Mouse (Mus musculus): ENCODE results near the gene Ccdc22. TPM values are rescaled to one million over a fixed set of nuclear protein-coding genes. Genes with fewer than 3 reads are reported as not detected.

The Ccdc22 gene
- polyA plus RNA-seq, 1 experiment = 33.4 TPM

DNA sequence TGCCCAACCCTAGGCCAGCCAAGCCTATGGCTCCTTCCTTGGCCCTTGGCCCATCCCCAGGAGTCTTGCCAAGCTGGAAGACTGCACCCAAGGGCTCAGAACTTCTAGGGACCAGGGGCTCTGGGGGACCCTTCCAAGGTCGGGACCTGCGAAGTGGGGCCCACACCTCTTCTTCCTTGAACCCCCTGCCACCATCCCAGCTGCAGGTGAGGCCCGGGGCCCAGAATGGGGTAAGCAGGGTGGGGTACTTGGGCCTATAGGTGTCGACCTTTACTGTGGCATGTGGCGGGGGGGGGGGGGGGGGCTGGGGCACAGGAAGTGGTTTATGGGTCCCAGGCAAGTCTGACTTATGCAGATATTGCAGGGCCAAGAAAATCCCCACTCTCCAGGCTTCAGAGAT lies 19.0 kb downstream of the Ccdc22 start:
- Histone ChIP-seq H3K27me3 (ENCODE audit: control insufficient read depth, insufficient read depth, low read length) (no peaks in the 10 kb centered on the region), H3K4me3 (replicated peaks; ENCODE audit: insufficient read depth, low read depth, low read length) (no peak overlapping the region), H3K27ac (ENCODE audit: insufficient read depth, low read length) (no peak overlapping the region), H3K4me1 (ENCODE audit: control insufficient read depth, insufficient read depth, low read length) (no peaks in the 10 kb centered on the region)
- TF ChIP-seq CTCF (IDR thresholded peaks at IDR 0.05; ENCODE audit: borderline replicate concordance, insufficient read depth, low read depth, low read length) = no peak
- no peak for TF ChIP-seq POLR2A (IDR thresholded peaks at IDR 0.05; ENCODE audit: borderline replicate concordance, insufficient read depth, low read length)
- no peak for DNase-seq
- WGBS = 97% methylated on average over 5 of the region's 5 CpGs

DNA sequence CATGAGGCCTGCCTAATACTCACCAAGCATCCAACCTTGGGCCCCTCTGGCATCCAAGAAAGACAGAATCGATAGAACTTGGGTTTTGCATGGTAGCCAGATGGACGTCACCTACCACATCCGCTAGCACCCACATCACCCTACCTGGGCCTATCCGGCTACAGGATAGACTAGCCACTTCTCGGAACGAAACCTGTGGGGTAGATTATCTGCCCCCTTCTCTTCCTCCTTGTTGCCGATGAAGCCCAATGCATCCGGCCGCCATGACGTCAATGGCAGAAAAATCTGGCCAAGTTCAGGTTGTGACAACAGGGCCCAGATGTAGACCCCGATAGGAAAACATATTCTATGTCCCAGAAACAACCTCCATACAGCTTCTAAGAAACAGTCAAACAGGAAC lies 21.4 kb downstream of the Ccdc22 start:
- no peaks in the 10 kb centered on the region for H3K27me3 ChIP-seq (ENCODE audit: control insufficient read depth, insufficient read depth, low read length)
- H3K4me3 ChIP-seq (replicated peaks; ENCODE audit: insufficient read depth, low read depth, low read length) = no peak overlapping the region
- no peak for DNase-seq
- H3K4me1 ChIP-seq (ENCODE audit: control insufficient read depth, insufficient read depth, low read length) = no peaks in the 10 kb centered on the region
- 95% methylated on average over 11 of the region's 11 CpGs for WGBS
- TF ChIP-seq CTCF (IDR thresholded peaks at IDR 0.05; ENCODE audit: borderline replicate concordance, insufficient read depth, low read depth, low read length) = no peak
- TF ChIP-seq POLR2A (IDR thresholded peaks at IDR 0.05; ENCODE audit: borderline replicate concordance, insufficient read depth, low read length) = no peak
- no peak overlapping the region for H3K27ac ChIP-seq (ENCODE audit: insufficient read depth, low read length)

DNA sequence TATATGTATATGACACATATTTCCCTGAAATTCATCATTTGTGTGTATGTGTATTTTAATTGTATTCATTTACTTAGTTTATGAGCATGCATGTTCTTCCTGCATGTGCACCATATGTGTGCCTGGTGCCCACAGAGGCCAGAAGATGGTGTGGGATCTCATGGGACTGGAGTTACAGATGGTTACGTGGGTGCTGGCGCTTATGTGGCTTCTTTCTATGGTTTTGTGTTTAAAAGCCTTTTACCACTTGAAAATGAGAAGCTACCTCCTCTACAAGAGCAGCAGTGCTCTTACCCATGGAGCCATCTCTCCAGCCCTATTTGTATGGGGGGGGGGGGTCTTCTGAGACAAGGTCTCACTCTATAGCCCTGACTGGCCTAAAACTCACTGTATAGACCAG lies 24.2 kb downstream of the Ccdc22 start:
- Histone ChIP-seq H3K27ac (ENCODE audit: insufficient read depth, low read length) (no peak overlapping the region), H3K4me3 (replicated peaks; ENCODE audit: insufficient read depth, low read depth, low read length) (no peak overlapping the region), H3K27me3 (ENCODE audit: control insufficient read depth, insufficient read depth, low read length) (no peaks in the 10 kb centered on the region), H3K4me1 (ENCODE audit: control insufficient read depth, insufficient read depth, low read length) (no peaks in the 10 kb centered on the region)
- TF ChIP-seq CTCF (IDR thresholded peaks at IDR 0.05; ENCODE audit: borderline replicate concordance, insufficient read depth, low read depth, low read length) = no peak
- TF ChIP-seq POLR2A (IDR thresholded peaks at IDR 0.05; ENCODE audit: borderline replicate concordance, insufficient read depth, low read length) = no peak
- no peak for DNase-seq
- 88% methylated on average over 2 of the region's 2 CpGs for WGBS

DNA sequence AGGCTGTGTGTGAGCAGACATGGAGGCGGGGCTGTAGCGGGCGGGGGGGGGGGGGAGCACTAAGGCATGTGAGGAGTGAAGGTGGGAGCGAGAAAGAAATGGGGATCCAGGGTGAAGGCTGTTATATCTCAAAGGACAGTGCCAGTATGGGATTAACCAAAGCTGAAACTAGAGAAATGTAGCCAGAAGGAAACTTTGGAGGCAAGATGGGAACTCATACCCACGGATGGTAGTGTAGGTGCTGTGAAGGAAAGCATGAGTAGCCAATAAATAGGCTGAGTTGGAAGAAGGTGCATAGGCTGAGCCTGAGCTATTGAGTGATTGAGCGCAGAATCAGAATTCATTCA lies 30.5 kb downstream of the Ccdc22 start:
- no peak for DNase-seq
- Histone ChIP-seq H3K27me3 (ENCODE audit: control insufficient read depth, insufficient read depth, low read length) (no peaks in the 10 kb centered on the region), H3K4me3 (replicated peaks; ENCODE audit: insufficient read depth, low read depth, low read length) (peak overlapping the region; percentile 91), H3K27ac (ENCODE audit: insufficient read depth, low read length) (peak overlapping the region; percentile 83; the same call in 1 of the 2 replicates), H3K4me1 (ENCODE audit: control insufficient read depth, insufficient read depth, low read length) (no peaks in the 10 kb centered on the region)
- 11% methylated on average over 3 of the region's 6 CpGs for WGBS
- no peak for TF ChIP-seq POLR2A (IDR thresholded peaks at IDR 0.05; ENCODE audit: borderline replicate concordance, insufficient read depth, low read length)
- no peak for TF ChIP-seq CTCF (IDR thresholded peaks at IDR 0.05; ENCODE audit: borderline replicate concordance, insufficient read depth, low read depth, low read length)

DNA sequence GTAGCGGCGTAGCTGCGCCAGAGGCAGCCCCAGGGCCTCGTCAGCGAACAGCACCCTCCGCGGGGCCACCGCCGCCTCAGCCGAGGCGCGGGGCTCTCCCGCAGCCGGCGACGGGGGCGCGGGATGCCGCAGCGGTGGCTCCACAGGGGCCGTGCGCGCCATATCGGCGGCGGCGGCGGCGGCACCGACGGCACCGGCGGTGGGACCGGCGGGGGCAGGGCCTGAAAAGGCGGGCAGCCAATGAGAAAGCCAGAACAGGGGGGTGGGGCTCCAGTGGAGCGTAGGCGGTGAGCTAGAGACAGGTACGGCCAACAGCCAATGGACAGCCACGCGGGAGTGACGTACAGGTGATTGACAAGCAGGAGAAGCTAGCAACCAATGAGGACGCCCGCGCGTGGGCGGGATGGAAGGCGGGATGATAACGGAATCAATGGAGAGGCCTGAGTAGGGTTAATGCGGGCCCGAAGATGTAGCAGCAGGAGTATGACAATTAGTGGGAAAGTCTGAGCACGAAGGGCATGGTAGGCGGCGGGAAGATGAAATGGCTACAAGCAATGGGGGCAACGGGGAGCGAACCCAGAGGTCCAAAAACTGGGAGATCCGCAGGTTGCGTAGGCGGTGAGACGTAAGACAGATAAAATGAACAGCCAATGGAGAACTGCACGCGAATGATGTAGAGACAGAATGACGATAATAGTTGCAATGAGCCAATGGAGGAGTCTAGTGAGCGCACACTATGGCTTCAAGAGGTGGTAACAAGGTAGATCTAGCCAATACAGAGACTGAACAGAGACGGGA lies 31.0 kb downstream of the Ccdc22 start, which contains the start of gene Ppp1r3f:
Gene Ppp1r3f, minus strand, starts transcription at position 197 of the 798 bp plus-strand sequence.
- Histone ChIP-seq H3K4me3 (replicated peaks; ENCODE audit: insufficient read depth, low read depth, low read length) (peak within 1 kb of the TSS; percentile 91), H3K27ac (ENCODE audit: insufficient read depth, low read length) (peak within 1 kb of the TSS; percentile 96), H3K4me1 (ENCODE audit: control insufficient read depth, insufficient read depth, low read length) (0 out of 2 replicates have a peak, but pooled peaks cover under 1% of the 10 kb centered on the region), H3K27me3 (ENCODE audit: control insufficient read depth, insufficient read depth, low read length) (no peaks in the 10 kb centered on the region)
- WGBS = 8% methylated on average over 64 of the region's 65 CpGs
- peak; percentile 39; the same call in 1 of the 2 replicates for TF ChIP-seq POLR2A (IDR thresholded peaks at IDR 0.05; ENCODE audit: borderline replicate concordance, insufficient read depth, low read length)
- TF ChIP-seq CTCF (IDR thresholded peaks at IDR 0.05; ENCODE audit: borderline replicate concordance, insufficient read depth, low read depth, low read length) = no peak
- peak; percentile 94 to 98 for DNase-seq

DNA sequence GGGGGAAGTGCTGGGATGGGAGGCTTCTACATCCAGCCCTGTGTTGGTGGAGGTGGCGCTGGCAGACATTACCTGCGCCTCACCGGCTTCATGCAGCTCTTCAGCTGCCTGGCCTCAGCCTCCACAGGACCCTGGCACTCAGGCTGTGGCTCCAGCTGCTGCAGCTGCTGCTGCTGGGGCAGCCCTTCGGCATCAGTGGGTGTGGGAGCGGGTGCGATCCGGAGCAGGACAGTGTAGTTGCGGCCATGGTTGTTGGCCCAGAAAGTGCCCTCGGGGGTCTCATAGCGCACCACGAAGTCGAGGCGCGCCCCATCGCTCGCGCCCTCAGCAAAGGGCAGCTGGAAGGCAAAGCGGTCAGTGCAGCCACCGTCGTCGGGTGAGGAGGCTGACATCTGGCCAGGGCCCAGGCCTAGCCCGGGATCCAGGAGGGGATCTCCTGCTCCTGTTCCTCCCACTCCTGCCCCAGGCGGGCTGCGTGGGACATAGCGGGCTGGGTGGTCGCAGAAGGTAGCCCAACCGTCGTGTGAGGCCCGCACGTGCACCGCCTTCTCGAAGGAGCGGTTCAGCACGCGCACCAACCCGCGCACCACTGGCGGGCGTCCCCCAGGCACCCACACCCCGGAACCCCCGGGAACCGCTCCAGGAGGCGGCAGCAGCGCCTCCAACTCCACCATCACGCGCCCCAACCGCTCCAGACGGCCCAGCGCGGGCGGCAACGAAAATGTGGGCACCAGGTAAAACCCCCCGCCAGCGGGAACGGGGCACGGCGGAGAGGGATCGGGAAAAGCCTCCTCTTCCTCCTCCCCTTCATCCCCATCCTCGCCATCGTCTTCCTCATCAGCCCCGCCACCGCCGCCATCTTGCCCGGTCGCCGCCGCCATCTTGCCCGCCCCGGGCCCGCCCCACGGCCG lies 31.9 kb downstream of the Ccdc22 start, which contains the start of gene Foxp3:
Gene Foxp3, plus strand, starts transcription at position 469 of the 911 bp plus-strand sequence.
- no peaks in the 10 kb centered on the region for H3K27me3 ChIP-seq (ENCODE audit: control insufficient read depth, insufficient read depth, low read length)
- 20% methylated on average over 53 of the region's 72 CpGs for WGBS
- no peak for DNase-seq
- peak within 1 kb of the TSS; percentile 96 for H3K27ac ChIP-seq (ENCODE audit: insufficient read depth, low read length)
- no peak for TF ChIP-seq POLR2A (IDR thresholded peaks at IDR 0.05; ENCODE audit: borderline replicate concordance, insufficient read depth, low read length)
- TF ChIP-seq CTCF (IDR thresholded peaks at IDR 0.05; ENCODE audit: borderline replicate concordance, insufficient read depth, low read depth, low read length) = no peak
- 0 out of 2 replicates have a peak, but pooled peaks cover 2% of the 10 kb centered on the region for H3K4me1 ChIP-seq (ENCODE audit: control insufficient read depth, insufficient read depth, low read length)
- H3K4me3 ChIP-seq (replicated peaks; ENCODE audit: insufficient read depth, low read depth, low read length) = peak within 1 kb of the TSS; percentile 91

DNA sequence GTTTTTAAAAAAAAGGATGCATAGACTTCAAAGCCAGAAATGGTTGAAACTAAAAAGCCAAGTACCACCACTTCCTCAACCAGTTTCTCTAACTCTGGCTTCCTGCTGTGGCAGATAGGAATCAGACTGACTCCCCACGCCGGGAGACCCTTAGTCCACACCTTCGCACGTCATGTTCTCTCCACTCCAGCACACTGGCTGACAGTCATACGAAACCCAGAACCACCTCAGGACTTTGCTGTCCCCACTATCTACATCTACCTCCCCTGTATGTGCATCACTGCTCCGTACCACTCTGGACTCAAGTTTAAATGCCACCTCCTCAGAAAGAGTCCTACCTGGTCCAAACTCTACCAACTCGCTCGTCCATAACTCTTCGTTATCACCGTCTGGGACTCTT lies 32.9 kb downstream of the Ccdc22 start:
- Histone ChIP-seq H3K27me3 (ENCODE audit: control insufficient read depth, insufficient read depth, low read length) (no peaks in the 10 kb centered on the region), H3K4me1 (ENCODE audit: control insufficient read depth, insufficient read depth, low read length) (peaks cover 2% of the 10 kb centered on the region; the same call in 1 of the 2 replicates), H3K27ac (ENCODE audit: insufficient read depth, low read length) (no peak overlapping the region), H3K4me3 (replicated peaks; ENCODE audit: insufficient read depth, low read depth, low read length) (no peak overlapping the region)
- no peak for DNase-seq
- 85% methylated on average over 10 of the region's 10 CpGs for WGBS
- TF ChIP-seq POLR2A (IDR thresholded peaks at IDR 0.05; ENCODE audit: borderline replicate concordance, insufficient read depth, low read length) (no peak), CTCF (IDR thresholded peaks at IDR 0.05; ENCODE audit: borderline replicate concordance, insufficient read depth, low read depth, low read length) (no peak)
